Mouse (Mus musculus) G1E (cell line): ENCODE measurements around the gene Defb48.

ENCODE experiments used
- CTCF ChIP-seq: IDR thresholded peaks from 2 replicates; pipeline ENCODE4 v1.5.1; 2012; ENCODE audit warnings: low read depth, low read length, inconsistent platforms, mixed read lengths
- GATA1 ChIP-seq: IDR thresholded peaks from 2 replicates; pipeline ENCODE4 v1.6.1; 2012; ENCODE audit warnings: borderline replicate concordance, low read length, inconsistent platforms, mixed read lengths
- GATA2 ChIP-seq: IDR thresholded peaks from 2 replicates; pipeline ENCODE4 v1.6.1; 2012; ENCODE audit warnings: low read depth, low read length, inconsistent platforms, borderline replicate concordance
- POLR2AphosphoS5 ChIP-seq: IDR thresholded peaks from 2 replicates; pipeline ENCODE4 v1.6.1; 2012; ENCODE audit warnings: low read depth, low read length, inconsistent platforms; ENCODE audit not compliant: insufficient replicate concordance
- TAL1 ChIP-seq: conservative IDR thresholded peaks from 2 replicates; pipeline ENCODE4 v1.6.1; 2012; ENCODE audit warnings: low read depth, low read length, inconsistent platforms, mixed read lengths

GRCm38 (mm10) chr14:63002588-63002987, 18.3 kb upstream of the Defb48 start:
- no peak for TF ChIP-seq CTCF
- TF ChIP-seq GATA1 = no peak
- no peak for TF ChIP-seq TAL1
- TF ChIP-seq GATA2 = no peak
- no peak for TF ChIP-seq POLR2AphosphoS5
